Mouse (Mus musculus): ENCODE results near the gene Tnfrsf8. TPM values are rescaled to one million over a fixed set of nuclear protein-coding genes. Genes with fewer than 3 reads are reported as not detected.

Tnfrsf8 gene
- polyA plus RNA-seq, 1 experiment from 2014 or later = 0.06 TPM

DNA sequence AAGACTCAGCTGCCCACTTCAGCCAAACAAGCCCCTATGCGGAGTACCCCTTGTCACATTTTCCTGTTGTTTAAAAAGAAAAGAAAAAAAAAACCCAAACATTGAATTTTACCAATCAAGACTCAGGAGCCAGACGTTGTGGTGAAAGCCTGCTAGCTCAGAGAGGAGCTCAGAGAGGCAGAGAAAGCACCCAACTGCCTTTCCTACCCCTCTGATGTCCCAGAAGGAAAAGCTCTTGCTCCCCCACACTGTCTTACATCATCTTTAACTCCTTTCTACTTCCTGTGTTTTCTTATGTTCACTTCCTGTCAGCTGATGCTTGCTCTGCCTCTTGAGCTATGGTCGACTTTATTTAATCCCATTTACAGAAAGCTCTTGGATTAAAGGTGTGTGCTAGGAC, 8.7 kb upstream of the Tnfrsf8 start:
- no peak overlapping the region for H3K9ac ChIP-seq (replicated peaks)
- no peaks in the 10 kb centered on the region for H3K9me3 ChIP-seq
- no peaks in the 10 kb centered on the region for H3K36me3 ChIP-seq
- H3K27me3 ChIP-seq = no peaks in the 10 kb centered on the region
- H3K4me1 ChIP-seq (replicated peaks) = no peaks in the 10 kb centered on the region
- ATAC-seq (ENCODE audit: insufficient number of reproducible peaks, insufficient read depth, low FRiP score, low TSS enrichment, low read depth) = no peak
- H3K4me2 ChIP-seq = no peak overlapping the region
- 75% methylated on average over 3 of the region's 3 CpGs for WGBS
- H3K27ac ChIP-seq = no peak overlapping the region
- H3K4me3 ChIP-seq (replicated peaks) = no peak overlapping the region

GRCm38 (mm10) chr4:145322995-145323627, 8.1 kb upstream of the Tnfrsf8 start:
- Histone ChIP-seq H3K27me3 (no peaks in the 10 kb centered on the region), H3K36me3 (no peaks in the 10 kb centered on the region), H3K9ac (replicated peaks) (no peak overlapping the region), H3K9me3 (no peaks in the 10 kb centered on the region), H3K4me3 (replicated peaks) (no peak overlapping the region), H3K4me2 (no peak overlapping the region), H3K4me1 (replicated peaks) (no peaks in the 10 kb centered on the region), H3K27ac (no peak overlapping the region)
- no peak for ATAC-seq (ENCODE audit: insufficient number of reproducible peaks, insufficient read depth, low FRiP score, low TSS enrichment, low read depth)
- WGBS = 80% methylated on average over 8 of the region's 8 CpGs

DNA sequence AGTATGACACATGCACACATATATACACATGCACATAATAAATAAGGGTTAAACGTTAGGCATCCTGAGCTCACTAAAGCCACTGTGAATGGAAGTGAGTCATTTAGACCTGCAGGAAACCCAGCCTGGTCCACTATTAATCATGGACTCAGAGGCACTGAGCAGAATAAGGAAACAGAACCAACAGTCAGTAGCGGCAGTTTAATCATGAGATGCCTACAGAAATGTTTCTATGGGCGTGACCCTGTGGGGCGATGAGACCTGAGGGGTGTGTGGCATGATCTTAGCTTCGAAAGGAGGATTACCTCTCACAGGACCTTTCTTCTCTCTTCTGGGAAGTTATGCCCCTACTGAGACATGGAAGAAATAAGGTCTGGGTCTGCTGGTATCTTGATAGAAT, 7.2 kb upstream of the Tnfrsf8 start:
- 87% methylated on average over 5 of the region's 5 CpGs for WGBS

DNA sequence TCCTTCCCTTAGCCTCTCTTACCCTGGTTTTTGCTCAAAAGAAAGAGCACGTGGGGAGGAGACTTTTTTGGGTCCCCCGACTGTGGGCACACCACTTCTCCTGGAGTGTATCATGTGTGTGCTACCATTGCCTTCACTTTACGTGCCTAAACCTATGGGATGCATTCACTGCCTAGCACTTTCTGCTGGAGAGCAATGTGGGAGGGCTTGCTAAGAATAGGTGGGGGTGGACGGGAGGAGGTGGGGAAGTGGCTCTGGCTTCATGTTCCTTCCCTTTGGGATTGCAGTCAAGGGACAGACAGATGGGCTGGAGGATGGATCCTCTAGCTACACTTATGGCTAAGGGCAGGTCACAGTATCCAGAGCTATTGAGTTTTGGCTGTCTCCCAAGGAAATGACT, 5.7 kb upstream of the Tnfrsf8 start:
- Histone ChIP-seq H3K4me3 (replicated peaks) (no peak overlapping the region), H3K27me3 (peaks cover 11% of the 10 kb centered on the region), H3K27ac (no peak overlapping the region), H3K4me1 (replicated peaks) (no peaks in the 10 kb centered on the region), H3K36me3 (no peaks in the 10 kb centered on the region), H3K9ac (replicated peaks) (no peak overlapping the region), H3K9me3 (no peaks in the 10 kb centered on the region), H3K4me2 (no peak overlapping the region)
- WGBS = 80% methylated on average over 4 of the region's 4 CpGs
- ATAC-seq (ENCODE audit: insufficient number of reproducible peaks, insufficient read depth, low FRiP score, low TSS enrichment, low read depth) = no peak

More for the DNA sequence above, 7.2 kb upstream of the Tnfrsf8 start:
- Histone ChIP-seq H3K36me3 (no peaks in the 10 kb centered on the region), H3K4me3 (replicated peaks) (no peak overlapping the region), H3K4me1 (replicated peaks) (no peaks in the 10 kb centered on the region), H3K9ac (replicated peaks) (no peak overlapping the region), H3K27ac (no peak overlapping the region), H3K27me3 (no peaks in the 10 kb centered on the region), H3K9me3 (no peaks in the 10 kb centered on the region), H3K4me2 (no peak overlapping the region)
- no peak for ATAC-seq (ENCODE audit: insufficient number of reproducible peaks, insufficient read depth, low FRiP score, low TSS enrichment, low read depth)

DNA sequence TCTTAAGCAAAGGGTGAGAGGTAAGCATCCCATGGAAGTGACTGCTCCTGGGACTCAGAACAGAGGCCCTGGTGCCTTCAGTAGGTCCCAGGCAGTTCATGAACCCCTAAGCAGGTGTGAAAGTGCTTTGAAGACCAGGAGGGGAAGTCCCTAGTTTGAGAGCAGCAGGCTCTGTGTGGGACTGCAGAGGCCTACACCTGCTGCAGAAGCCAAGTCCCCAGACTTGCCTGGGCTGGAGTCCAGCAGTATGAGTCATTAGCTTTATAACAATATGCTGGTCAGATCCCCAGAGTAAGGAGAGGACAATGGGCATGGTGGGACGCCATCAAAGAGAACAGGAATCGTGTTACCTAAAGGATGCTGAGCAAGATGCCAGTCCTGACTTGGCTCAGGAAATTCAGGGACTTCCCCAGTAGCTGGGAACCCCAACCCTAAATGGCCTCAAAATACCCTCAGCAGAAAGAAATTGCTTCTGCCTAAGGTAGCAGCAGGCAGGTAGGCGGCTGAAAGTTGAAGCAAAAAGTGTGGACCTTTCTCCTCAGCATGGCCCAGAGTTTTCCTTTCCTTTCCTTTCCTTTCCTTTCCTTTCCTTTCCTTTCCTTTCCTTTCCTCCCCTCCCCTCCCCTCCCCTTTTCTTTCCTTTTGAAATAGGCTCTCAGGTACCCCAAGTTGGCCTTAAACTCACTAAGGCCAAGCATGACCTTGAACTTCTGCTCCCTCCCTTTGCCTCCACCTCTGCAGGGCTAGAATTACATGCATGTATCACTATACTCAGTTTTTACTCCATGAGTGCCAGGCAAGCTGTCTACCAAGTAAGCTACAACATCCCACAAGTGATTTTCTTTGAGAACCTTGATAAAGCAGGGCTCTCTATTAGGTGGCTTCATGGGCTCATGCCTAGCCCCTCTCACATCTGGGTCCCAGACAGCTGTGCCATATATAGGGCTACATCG, 4.6 kb upstream of the Tnfrsf8 start:
- no peaks in the 10 kb centered on the region for H3K4me1 ChIP-seq (replicated peaks)
- no peak for ATAC-seq (ENCODE audit: insufficient number of reproducible peaks, insufficient read depth, low FRiP score, low TSS enrichment, low read depth)
- H3K9me3 ChIP-seq = no peaks in the 10 kb centered on the region
- H3K27ac ChIP-seq = no peak overlapping the region
- H3K4me3 ChIP-seq (replicated peaks) = no peak overlapping the region
- WGBS = 74% methylated on average over 4 of the region's 4 CpGs
- no peak overlapping the region for H3K9ac ChIP-seq (replicated peaks)
- no peak overlapping the region for H3K4me2 ChIP-seq
- H3K27me3 ChIP-seq = peaks cover 22% of the 10 kb centered on the region
- H3K36me3 ChIP-seq = no peaks in the 10 kb centered on the region

- no peak for ATAC-seq (ENCODE audit: insufficient number of reproducible peaks, insufficient read depth, low FRiP score, low TSS enrichment, low read depth)
- no peaks in the 10 kb centered on the region for H3K9me3 ChIP-seq
- no peak overlapping the region for H3K4me2 ChIP-seq
- no peak overlapping the region for H3K4me3 ChIP-seq (replicated peaks)
- H3K4me1 ChIP-seq (replicated peaks) = no peaks in the 10 kb centered on the region
- WGBS = 76% methylated on average over 5 of the region's 5 CpGs
- H3K9ac ChIP-seq (replicated peaks) = no peak overlapping the region
- no peak overlapping the region for H3K27ac ChIP-seq
- H3K27me3 ChIP-seq = peaks cover 32% of the 10 kb centered on the region
- H3K36me3 ChIP-seq = no peaks in the 10 kb centered on the region
Observed at GRCm38 (mm10) chr4:145316708-145317107, 1.7 kb upstream of the Tnfrsf8 start.

DNA sequence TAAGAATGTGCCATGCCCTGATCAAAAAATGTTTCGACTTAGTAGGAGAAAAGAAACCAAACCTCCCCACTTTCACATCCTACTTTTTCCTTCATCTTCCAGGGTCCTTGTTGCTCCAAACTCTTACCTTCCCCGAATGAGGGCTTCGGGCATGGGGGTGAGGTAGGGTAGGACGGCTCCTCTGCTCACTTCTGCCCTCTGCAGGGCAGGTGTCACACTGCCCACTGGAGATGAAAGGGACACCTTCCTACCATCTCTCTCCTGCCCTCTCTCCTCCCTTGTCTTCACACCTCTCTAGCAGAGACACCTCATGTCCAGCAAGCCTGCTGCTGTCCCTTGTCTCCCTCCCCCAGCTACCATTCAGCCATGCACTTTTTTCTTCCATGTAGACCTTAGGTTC, 998 bp downstream of the Tnfrsf8 start:
- H3K36me3 ChIP-seq = no peaks in the 10 kb centered on the region
- no peak for ATAC-seq (ENCODE audit: insufficient number of reproducible peaks, insufficient read depth, low FRiP score, low TSS enrichment, low read depth)
- 83% methylated on average over 4 of the region's 4 CpGs for WGBS

DNA sequence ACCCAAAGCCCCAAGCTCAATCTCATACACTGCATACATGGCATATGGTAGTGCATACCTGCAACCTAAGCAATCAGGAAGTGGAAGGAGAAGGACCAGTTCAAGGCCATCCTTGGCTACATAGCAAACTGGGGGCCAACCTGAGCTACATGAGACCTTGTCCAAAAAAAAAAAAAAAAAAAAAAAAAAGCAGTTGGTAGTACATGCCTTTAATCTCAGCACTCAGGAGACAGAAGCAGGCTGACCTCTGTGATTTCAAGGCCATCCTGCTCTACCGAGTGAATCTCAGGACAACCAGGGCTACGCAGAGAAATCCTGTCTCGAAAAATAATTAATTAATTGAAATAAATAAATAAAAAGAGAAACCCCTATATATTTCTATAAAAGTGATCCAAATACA, 1.7 kb downstream of the Tnfrsf8 start:
- H3K4me2 ChIP-seq = no peak overlapping the region
- 88% methylated on average over 3 of the region's 3 CpGs for WGBS

More for the DNA sequence above, 998 bp downstream of the Tnfrsf8 start:
- no peak overlapping the region for H3K27ac ChIP-seq
- H3K4me2 ChIP-seq = no peak overlapping the region
- no peak overlapping the region for H3K4me3 ChIP-seq (replicated peaks)
- H3K4me1 ChIP-seq (replicated peaks) = no peaks in the 10 kb centered on the region
- peaks cover 32% of the 10 kb centered on the region for H3K27me3 ChIP-seq
- no peak overlapping the region for H3K9ac ChIP-seq (replicated peaks)
- no peaks in the 10 kb centered on the region for H3K9me3 ChIP-seq

GRCm38 (mm10) chr4:145312530-145312929, 2.4 kb downstream of the Tnfrsf8 start:
- no peak overlapping the region for H3K9ac ChIP-seq (replicated peaks)
- ATAC-seq (ENCODE audit: insufficient number of reproducible peaks, insufficient read depth, low FRiP score, low TSS enrichment, low read depth) = no peak
- WGBS = 76% methylated on average over 7 of the region's 7 CpGs
- H3K4me1 ChIP-seq (replicated peaks) = no peaks in the 10 kb centered on the region
- H3K4me2 ChIP-seq = no peak overlapping the region
- H3K4me3 ChIP-seq (replicated peaks) = no peak overlapping the region
- peaks cover 32% of the 10 kb centered on the region for H3K27me3 ChIP-seq
- H3K36me3 ChIP-seq = no peaks in the 10 kb centered on the region
- H3K27ac ChIP-seq = no peak overlapping the region
- H3K9me3 ChIP-seq = no peaks in the 10 kb centered on the region

More for the DNA sequence above, 1.7 kb downstream of the Tnfrsf8 start:
- Histone ChIP-seq H3K36me3 (no peaks in the 10 kb centered on the region), H3K4me3 (replicated peaks) (no peak overlapping the region), H3K27ac (no peak overlapping the region), H3K27me3 (peaks cover 32% of the 10 kb centered on the region), H3K4me1 (replicated peaks) (no peaks in the 10 kb centered on the region), H3K9me3 (no peaks in the 10 kb centered on the region), H3K9ac (replicated peaks) (no peak overlapping the region)
- no peak for ATAC-seq (ENCODE audit: insufficient number of reproducible peaks, insufficient read depth, low FRiP score, low TSS enrichment, low read depth)

- peaks cover 23% of the 10 kb centered on the region for H3K27me3 ChIP-seq
- WGBS = 89% methylated on average over 2 of the region's 2 CpGs
- H3K4me1 ChIP-seq (replicated peaks) = 0 out of 2 replicates have a peak, but pooled peaks cover 3% of the 10 kb centered on the region
- H3K36me3 ChIP-seq = no peaks in the 10 kb centered on the region
- H3K9me3 ChIP-seq = no peaks in the 10 kb centered on the region
- H3K27ac ChIP-seq = no peak overlapping the region
- no peak overlapping the region for H3K9ac ChIP-seq (replicated peaks)
- no peak overlapping the region for H3K4me3 ChIP-seq (replicated peaks)
- no peak overlapping the region for H3K4me2 ChIP-seq
- ATAC-seq (ENCODE audit: insufficient number of reproducible peaks, insufficient read depth, low FRiP score, low TSS enrichment, low read depth) = no peak
Observed at GRCm38 (mm10) chr4:145310859-145311258, 4.1 kb downstream of the Tnfrsf8 start.

DNA sequence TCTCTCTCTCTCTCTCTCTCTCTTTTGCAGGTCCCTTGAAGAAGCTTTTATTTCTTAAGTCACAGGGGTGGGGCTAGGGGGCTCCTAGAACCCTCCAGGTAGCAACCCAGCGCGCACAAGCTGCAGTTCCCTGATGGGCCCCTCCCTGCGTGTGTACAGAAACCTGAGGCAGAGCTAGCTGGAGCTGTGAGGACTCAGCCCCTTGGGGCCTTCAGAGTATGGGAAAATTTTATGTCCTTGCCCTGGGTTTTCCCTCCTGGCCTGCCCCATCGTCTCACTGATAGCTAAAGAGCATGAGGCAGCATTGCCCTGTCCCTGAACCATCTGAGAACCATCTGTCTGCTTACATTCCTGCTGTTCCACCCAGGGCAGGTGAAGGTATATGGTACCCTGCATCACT, 8.5 kb downstream of the Tnfrsf8 start:
- no peaks in the 10 kb centered on the region for H3K36me3 ChIP-seq
- H3K4me3 ChIP-seq (replicated peaks) = no peak overlapping the region
- no peak for ATAC-seq (ENCODE audit: insufficient number of reproducible peaks, insufficient read depth, low FRiP score, low TSS enrichment, low read depth)
- no peaks in the 10 kb centered on the region for H3K27me3 ChIP-seq
- H3K27ac ChIP-seq = no peak overlapping the region
- no peaks in the 10 kb centered on the region for H3K9me3 ChIP-seq
- no peak overlapping the region for H3K4me2 ChIP-seq
- WGBS = 32% methylated on average over 4 of the region's 4 CpGs
- H3K9ac ChIP-seq (replicated peaks) = no peak overlapping the region
- H3K4me1 ChIP-seq (replicated peaks) = 0 out of 2 replicates have a peak, but pooled peaks cover 3% of the 10 kb centered on the region

All from limb, embryonic 12.5 days (tissue).